Mouse (Mus musculus): Measurements from ENCODE around the gene Camta1.
A peak's percentile ranks its signal among the peaks of the same experiment; 100 is the strongest.

The Camta1 gene

GRCm38 (mm10) chr4:151861471-151861805 lies 238 bp downstream of the Camta1 start:
- no peak for ATAC-seq (ENCODE audit: insufficient number of reproducible peaks, low FRiP score, low TSS enrichment)

DNA sequence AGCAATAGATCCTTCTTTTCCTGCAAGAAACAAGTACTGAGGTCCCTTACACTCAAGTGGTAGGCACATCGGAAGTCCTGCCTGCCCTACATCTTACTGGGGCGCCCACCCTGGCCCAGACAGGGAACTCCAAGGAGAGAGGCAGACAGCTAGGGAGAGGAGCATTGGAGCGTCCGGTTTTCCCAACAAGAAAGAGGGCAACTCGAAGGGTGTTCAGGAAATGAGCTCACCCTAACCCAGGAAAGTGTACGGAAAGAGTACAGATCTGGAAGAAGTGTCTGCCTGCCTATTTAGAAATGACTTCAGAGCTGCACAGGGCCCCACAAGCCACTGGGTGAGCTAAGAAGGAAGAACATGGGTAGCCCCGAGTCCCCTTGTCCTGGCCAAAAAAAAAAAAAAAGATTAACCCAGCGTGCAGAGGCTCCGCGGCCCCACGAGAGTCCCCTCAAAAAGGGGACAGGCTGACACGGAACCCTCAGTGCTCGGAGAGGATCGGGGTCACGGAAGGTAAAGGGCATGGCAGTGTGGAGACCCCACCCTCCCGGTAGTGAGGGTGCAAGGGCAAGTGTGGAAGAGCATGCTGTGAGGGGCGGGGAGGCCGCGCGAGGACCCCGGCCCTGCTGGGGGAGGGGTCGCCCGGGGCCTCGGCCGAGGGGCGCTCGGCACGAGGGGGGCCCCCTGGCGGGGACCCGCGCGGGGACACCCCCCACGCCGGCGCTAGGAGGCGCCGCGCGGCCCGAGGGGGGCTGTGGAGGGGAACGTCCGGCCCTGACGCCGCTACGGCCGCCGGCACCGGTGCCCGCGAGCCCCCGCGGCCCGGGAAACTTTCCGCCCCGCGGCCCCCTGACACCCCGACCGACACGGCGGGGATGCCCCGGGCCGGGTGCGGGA lies 990 bp downstream of the Camta1 start:
- ATAC-seq (ENCODE audit: insufficient number of reproducible peaks, low FRiP score, low TSS enrichment): no peak

- no peak for ATAC-seq (ENCODE audit: insufficient number of reproducible peaks, low FRiP score, low TSS enrichment)
Measured at GRCm38 (mm10) chr4:151859275-151859674, 2.4 kb downstream of the Camta1 start.

DNA sequence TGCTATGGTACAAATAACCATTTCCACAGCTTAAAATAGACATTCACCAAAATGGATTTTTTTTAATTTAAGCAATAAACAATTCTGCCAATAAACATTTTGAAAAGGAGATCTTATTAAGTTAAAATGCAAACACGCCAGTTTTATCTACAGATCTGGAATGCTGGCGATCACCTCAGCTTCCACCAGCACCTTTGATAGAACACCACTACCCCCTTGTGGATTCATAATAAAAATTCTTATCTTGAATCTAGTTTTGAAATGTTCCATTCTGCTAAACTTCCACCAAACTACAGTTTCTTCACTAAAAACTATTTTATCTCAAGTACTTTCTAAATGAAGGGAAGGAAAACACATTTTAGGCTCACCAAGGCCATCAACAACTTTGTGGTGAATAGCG lies 7.7 kb downstream of the Camta1 start:
- ATAC-seq (ENCODE audit: insufficient number of reproducible peaks, low FRiP score, low TSS enrichment): no peak

DNA sequence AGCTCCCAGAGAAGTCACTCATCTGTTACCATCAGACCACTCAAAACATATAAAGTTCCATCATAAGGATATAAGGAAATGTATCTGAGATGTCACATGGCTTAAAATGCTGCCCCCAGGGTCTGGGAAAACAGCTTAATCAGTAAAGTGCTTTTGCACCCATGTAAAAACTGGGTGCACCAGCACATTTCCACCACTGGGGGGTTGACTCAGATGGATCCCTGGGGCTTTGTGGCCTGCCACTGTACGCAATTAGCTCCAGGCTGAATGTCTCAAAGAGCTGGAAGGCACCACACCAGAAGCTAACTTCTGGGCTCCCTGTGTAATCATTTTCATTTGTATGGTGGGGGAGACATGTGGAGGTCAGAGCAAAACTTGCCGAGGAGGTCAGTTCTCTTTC lies 10.5 kb downstream of the Camta1 start:
- no peak for ATAC-seq (ENCODE audit: insufficient number of reproducible peaks, low FRiP score, low TSS enrichment)

GRCm38 (mm10) chr4:151842591-151842990 lies 19.1 kb downstream of the Camta1 start:
- ATAC-seq (ENCODE audit: insufficient number of reproducible peaks, low FRiP score, low TSS enrichment): no peak

DNA sequence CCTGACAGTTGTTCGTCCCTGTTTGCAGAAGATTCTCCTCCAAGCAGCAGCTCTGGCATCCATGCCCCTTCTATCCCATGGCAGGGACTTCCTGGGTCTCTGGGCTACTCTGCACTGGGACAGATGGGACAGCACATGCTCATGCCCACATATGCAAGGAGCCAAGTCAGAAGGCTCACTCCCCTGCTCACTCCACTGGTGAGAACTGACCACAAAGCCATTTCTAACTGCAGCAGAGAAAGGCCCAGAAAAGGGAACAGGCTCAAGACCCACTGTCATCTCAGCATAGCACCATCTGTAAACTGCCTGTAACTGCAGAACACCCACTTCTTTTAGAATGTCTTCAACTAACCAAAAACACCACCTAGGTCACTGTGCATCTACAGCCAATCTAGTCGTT lies 23.2 kb downstream of the Camta1 start:
- peak; percentile 71; the same call in 1 of the 2 replicates for ATAC-seq (ENCODE audit: insufficient number of reproducible peaks, low FRiP score, low TSS enrichment)

DNA sequence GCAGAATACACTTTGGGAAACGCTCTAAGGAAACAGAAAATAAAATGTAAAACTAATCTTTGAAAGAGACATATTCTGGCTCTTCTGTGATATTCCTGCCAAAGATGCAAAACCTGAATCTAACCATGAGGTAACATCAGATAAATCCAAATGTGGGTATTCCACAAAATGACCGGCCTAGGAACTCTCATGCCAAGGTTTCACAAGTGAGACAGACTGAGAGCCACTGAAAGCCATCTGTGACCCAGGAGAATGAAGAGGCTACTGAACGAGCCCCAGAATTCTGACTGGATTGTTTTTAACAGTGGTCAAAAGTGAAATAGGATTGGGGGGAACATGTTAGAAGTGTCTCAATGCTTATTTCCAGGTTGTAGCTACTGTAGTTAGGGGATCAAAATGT lies 25.8 kb downstream of the Camta1 start:
- ATAC-seq (ENCODE audit: insufficient number of reproducible peaks, low FRiP score, low TSS enrichment): no peak

- peak; percentile 54; the same call in 1 of the 2 replicates for ATAC-seq (ENCODE audit: insufficient number of reproducible peaks, low FRiP score, low TSS enrichment)
Measured at GRCm38 (mm10) chr4:151834536-151834935, 27.1 kb downstream of the Camta1 start.

DNA sequence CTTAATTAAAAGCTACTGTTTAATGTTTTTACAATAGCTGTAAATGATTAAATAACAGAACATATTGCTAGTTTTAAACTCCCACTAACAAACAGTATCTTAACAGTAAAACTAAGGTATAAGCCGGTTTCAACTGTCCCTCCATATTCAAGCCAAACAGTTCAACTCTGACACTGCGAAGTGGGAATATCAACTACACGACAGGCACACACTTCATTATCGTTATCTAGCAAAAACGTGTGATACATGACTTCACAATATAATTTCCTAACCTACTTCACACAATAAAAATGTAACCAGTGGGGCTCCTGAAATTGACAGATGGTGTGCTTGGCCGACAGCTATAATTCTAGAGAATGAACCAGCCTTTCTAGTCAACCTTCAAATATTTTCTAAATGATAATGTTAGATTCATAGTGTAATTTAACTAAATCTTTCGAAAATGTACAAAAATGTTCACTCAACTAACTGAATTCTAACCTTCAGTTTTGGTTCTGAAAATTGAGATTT lies 27.7 kb downstream of the Camta1 start:
- ATAC-seq (ENCODE audit: insufficient number of reproducible peaks, low FRiP score, low TSS enrichment): no peak

DNA sequence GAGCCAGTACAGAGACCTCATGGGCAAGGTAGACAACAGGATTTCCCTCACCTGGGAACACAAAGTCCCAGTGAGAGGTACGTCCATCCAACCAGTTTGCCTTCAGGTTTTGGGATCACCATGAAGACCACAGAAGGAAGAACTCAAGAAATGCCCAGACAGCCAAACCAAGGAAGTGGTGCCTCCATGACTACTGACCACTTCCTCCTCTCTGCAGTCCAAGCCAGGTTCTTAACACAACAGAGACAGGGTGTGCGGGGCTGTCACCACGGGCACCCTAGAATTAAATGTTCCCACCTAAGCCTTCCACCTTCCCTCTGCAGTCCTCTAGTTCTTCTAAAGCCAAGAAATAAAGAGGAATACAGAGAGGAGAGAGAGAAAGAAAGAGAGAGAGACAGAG lies 33.8 kb downstream of the Camta1 start:
- no peak for ATAC-seq (ENCODE audit: insufficient number of reproducible peaks, low FRiP score, low TSS enrichment)

DNA sequence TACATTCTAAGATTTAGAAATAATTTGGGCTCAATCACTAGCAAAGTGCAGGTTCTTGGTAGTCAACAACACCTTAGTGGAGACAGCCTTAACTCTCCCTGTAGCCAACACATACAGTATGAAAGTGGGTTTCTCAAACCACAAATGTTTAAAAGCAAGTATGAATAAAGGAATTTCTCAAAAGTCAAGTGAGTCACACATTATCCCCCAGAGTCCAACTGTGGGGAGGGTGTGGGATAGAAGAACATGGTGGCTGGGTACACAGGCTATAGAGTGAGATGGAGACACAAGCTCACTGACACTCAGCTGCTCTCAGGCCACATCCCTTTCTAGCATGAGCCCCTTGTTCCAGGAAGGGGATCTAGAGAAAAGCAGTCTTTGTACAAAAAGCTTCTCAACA lies 34.3 kb downstream of the Camta1 start:
- no peak for ATAC-seq (ENCODE audit: insufficient number of reproducible peaks, low FRiP score, low TSS enrichment)

DNA sequence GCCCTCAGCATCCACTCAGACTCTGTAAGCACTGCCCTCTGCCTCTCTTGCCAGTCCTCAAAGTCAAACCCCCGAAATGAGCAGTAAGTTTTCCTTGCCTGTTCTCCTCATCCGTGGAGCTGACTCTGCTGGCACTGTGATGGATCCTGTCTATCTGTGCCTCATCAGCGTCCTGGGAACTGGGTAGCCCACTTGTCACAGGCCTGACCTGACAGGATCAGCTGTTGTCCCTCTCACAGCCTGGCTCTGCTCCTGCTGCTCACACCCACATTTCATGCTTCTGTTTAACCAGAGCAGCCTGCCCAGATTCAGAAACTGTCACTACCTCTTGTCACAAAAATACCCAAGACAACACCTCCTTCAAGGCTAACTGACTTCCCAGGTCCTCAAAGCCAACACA lies 37.7 kb downstream of the Camta1 start:
- no peak for ATAC-seq (ENCODE audit: insufficient number of reproducible peaks, low FRiP score, low TSS enrichment)

- no peak for ATAC-seq (ENCODE audit: insufficient number of reproducible peaks, low FRiP score, low TSS enrichment)
Measured at GRCm38 (mm10) chr4:151822986-151823385, 38.7 kb downstream of the Camta1 start.

DNA sequence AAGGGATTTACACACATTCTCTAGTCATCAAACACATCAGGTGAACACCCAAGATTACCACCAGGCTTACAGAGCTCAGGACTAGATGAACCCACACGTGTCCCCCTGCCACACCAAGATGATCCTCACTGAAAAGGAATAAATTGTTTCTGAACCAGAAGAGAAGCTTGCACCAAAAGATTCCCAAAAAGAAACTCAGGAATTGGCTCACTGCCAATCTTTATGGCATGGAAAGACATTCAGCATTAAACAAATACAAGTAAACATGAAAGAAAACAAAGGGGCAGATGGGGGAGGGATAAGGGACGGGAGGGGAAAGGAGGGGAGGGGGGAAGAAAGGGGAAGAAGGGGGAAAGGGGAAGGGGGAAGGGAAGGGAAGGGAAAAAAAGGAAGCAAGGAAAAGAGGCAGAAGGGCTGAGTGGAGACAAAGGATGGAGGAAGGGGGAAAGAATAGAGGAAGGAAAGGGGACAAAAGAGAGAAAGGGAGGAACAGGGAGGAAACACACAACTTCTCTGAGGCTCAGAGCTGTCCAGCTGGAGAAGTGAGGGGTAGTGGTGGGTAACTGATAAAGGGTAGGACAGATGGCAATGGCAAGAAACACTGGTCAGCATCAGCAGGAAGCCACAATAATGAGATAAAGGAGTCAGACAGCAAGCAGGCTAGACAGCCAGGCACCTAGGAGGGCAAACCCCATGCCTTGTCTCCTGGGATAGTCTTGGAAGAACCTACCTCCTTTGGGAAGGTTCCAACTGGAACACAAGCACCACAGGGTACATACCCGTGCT lies 43.5 kb downstream of the Camta1 start:
- ATAC-seq (ENCODE audit: insufficient number of reproducible peaks, low FRiP score, low TSS enrichment): no peak

GRCm38 (mm10) chr4:151813711-151814110 lies 48.0 kb downstream of the Camta1 start:
- no peak for ATAC-seq (ENCODE audit: insufficient number of reproducible peaks, low FRiP score, low TSS enrichment)

DNA sequence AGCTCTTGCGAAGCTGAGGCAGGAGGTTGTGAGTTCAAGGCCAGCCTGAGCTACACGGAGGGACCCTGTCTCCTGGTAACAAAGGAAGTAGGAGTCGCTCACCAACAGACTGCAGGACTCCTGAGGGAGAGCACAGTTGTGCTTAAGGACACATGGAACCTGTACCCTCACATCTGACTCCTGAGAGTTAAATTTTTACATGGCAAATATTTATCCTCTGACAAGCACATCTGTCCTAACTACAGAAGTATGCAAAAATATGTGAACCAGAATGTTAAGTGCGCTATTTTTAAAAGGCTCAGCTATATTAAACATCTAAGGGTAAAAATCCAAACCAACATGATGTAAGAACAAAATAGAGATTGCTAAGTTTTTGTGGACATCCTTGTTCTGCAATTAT lies 56.0 kb downstream of the Camta1 start:
- ATAC-seq (ENCODE audit: insufficient number of reproducible peaks, low FRiP score, low TSS enrichment): no peak

DNA sequence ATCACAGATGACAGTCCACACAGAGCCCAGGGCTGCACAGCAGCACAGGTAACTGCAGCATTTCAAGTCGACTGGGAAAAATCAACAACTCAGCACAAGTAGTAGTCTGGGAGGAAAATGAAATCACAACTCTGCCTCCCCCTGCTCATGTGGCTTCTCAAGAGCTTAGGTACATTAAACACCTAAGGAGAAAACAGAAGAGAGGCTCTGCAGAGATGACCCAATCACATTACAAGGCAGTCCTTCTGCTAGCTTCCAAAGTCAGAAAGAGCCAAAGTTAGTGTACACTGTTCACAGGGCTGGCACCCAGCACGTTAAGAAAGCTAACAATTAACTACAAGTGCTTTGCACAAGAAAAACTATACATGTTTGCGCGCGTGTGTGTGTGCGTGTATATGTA lies 56.6 kb downstream of the Camta1 start:
- ATAC-seq (ENCODE audit: insufficient number of reproducible peaks, low FRiP score, low TSS enrichment): no peak

GRCm38 (mm10) chr4:151804208-151804607 lies 57.5 kb downstream of the Camta1 start:
- ATAC-seq (ENCODE audit: insufficient number of reproducible peaks, low FRiP score, low TSS enrichment): no peak

- ATAC-seq (ENCODE audit: insufficient number of reproducible peaks, low FRiP score, low TSS enrichment): no peak
Measured at GRCm38 (mm10) chr4:151798630-151799029, 63.0 kb downstream of the Camta1 start.

- ATAC-seq (ENCODE audit: insufficient number of reproducible peaks, low FRiP score, low TSS enrichment): no peak
Measured at GRCm38 (mm10) chr4:151793694-151794093, 68.0 kb downstream of the Camta1 start.
